Mouse (Mus musculus) MEL (cell line): ENCODE measurements around the gene Lect2. TPM values are rescaled to one million over a fixed set of nuclear protein-coding genes. Genes with fewer than 3 reads are reported as not detected.

Experiments used
- DNase-seq: peaks from one replicate; pipeline ENCODE4 v3.0.0; 2011; ENCODE audit warnings: low read depth, low spot score
- H3K27ac ChIP-seq: 2 replicates; pipeline ENCODE4 v1.5.1; 2012; ENCODE audit warnings: low read depth, mild to moderate bottlenecking, control low read depth, low read length, moderate library complexity; ENCODE audit not compliant: control insufficient read depth
- H3K27me3 ChIP-seq, 2 experiments: fragments of 150-350 bp in 1 of 2; sonication (generic) in 1 of 2; 2 replicates each; pipeline ENCODE4 v1.6.1; 2012; ENCODE audit warnings: low read length in 2 of 2, mild to moderate bottlenecking in 2 of 2, improper control_type of control experiment in 1 of 2, moderate library complexity in 1 of 2; ENCODE audit not compliant: insufficient read depth in 2 of 2, control insufficient read depth in 1 of 2
- H3K36me3 ChIP-seq, 2 experiments: 2 replicates each; pipeline ENCODE4 v1.6.1; 2012 to 2014; ENCODE audit warnings: low read length in 2 of 2, improper control_type of control experiment in 1 of 2, inconsistent platforms in 1 of 2, mild to moderate bottlenecking in 1 of 2; ENCODE audit not compliant: insufficient read depth in 2 of 2, control insufficient read depth in 1 of 2
- H3K4me1 ChIP-seq, 2 experiments: fragments of 150-350 bp in 1 of 2; sonication (generic) in 1 of 2; 2 replicates each; pipeline ENCODE4 v1.6.1; 2012; ENCODE audit warnings: low read length in 2 of 2, improper control_type of control experiment in 1 of 2, mild to moderate bottlenecking in 1 of 2; ENCODE audit not compliant: insufficient read depth in 2 of 2, control insufficient read depth in 1 of 2
- H3K4me3 ChIP-seq, 2 experiments: fragments of 150-350 bp in 1 of 2; sonication (generic) in 1 of 2; 2 replicates each; pipeline ENCODE4 v1.5.1; 2012; ENCODE audit warnings: low read depth in 2 of 2, low read length in 2 of 2, mild to moderate bottlenecking in 2 of 2, moderate library complexity in 2 of 2, control low read depth in 1 of 2, improper control_type of control experiment in 1 of 2; ENCODE audit not compliant: control insufficient read depth in 1 of 2, insufficient read depth in 1 of 2
- H3K79me2 ChIP-seq: 2 replicates; pipeline ENCODE4 v1.6.1; 2012; ENCODE audit warnings: mild to moderate bottlenecking, low read length, moderate library complexity; ENCODE audit not compliant: control insufficient read depth, poor library complexity, insufficient read depth
- H3K9ac ChIP-seq: 2 replicates; pipeline ENCODE4 v1.6.1; 2012; ENCODE audit warnings: low read depth, mild to moderate bottlenecking, control low read depth, low read length, moderate library complexity; ENCODE audit not compliant: control insufficient read depth, poor library complexity, severe bottlenecking
- H3K9me3 ChIP-seq: fragments of 150-350 bp; sonication (generic); replicated peaks from 2 replicates; pipeline ENCODE4 v1.6.1; 2012; ENCODE audit warnings: mild to moderate bottlenecking, low read length, improper control_type of control experiment, moderate library complexity; ENCODE audit not compliant: insufficient read depth
- BHLHE40 ChIP-seq: IDR thresholded peaks from 2 replicates; pipeline ENCODE4 v1.6.1; 2012; ENCODE audit warnings: low read depth, mild to moderate bottlenecking, inconsistent platforms, low read length, improper control_type of control experiment, borderline replicate concordance
- CHD1 ChIP-seq: IDR thresholded peaks from 2 replicates; pipeline ENCODE4 v1.6.1; 2012; ENCODE audit warnings: low read depth, mild to moderate bottlenecking, inconsistent platforms, low read length, improper control_type of control experiment
- CTCF ChIP-seq, 3 experiments: IDR thresholded peaks in 2 of 3; conservative IDR thresholded peaks in 1 of 3; 2 replicates each; pipeline ENCODE4 v1.5.1; 2011 to 2012; ENCODE audit warnings: low read length in 3 of 3, low read depth in 2 of 3, mild to moderate bottlenecking in 2 of 3, improper control_type of control experiment in 1 of 3, inconsistent platforms in 1 of 3, mixed read lengths in 1 of 3, moderate library complexity in 1 of 3; ENCODE audit not compliant: control insufficient read depth in 1 of 3, insufficient read depth in 1 of 3, poor library complexity in 1 of 3, severe bottlenecking in 1 of 3
- E2F4 ChIP-seq: IDR thresholded peaks from 2 replicates; pipeline ENCODE4 v1.6.1; 2011; ENCODE audit warnings: low read depth, low read length, improper control_type of control experiment, borderline replicate concordance
- EP300 ChIP-seq, 2 experiments: IDR thresholded peaks; 2 replicates each; pipeline ENCODE4 v1.6.1; 2011; ENCODE audit warnings: improper control_type of control experiment in 2 of 2, low read length in 2 of 2, low read depth in 1 of 2, mild to moderate bottlenecking in 1 of 2
- GATA1 ChIP-seq: IDR thresholded peaks from 2 replicates; pipeline ENCODE4 v1.6.1; 2011; ENCODE audit warnings: low read depth, low read length, improper control_type of control experiment
- HCFC1 ChIP-seq: IDR thresholded peaks from 2 replicates; pipeline ENCODE4 v1.6.1; 2012; ENCODE audit warnings: low read depth, mild to moderate bottlenecking, inconsistent platforms, low read length, improper control_type of control experiment, moderate library complexity
- JUND ChIP-seq: IDR thresholded peaks from 2 replicates; pipeline ENCODE4 v1.6.1; 2011; ENCODE audit warnings: low read depth, mild to moderate bottlenecking, improper control_type of control experiment, low read length
- KAT2A ChIP-seq: conservative IDR thresholded peaks from 2 replicates; pipeline ENCODE4 v1.6.1; 2012; ENCODE audit warnings: low read depth, low read length, improper control_type of control experiment, inconsistent platforms
- MAX ChIP-seq: IDR thresholded peaks from 2 replicates; pipeline ENCODE4 v1.6.1; 2011; ENCODE audit warnings: low read length, improper control_type of control experiment
- MXI1 ChIP-seq: IDR thresholded peaks from 2 replicates; pipeline ENCODE4 v1.6.1; 2011; ENCODE audit warnings: mild to moderate bottlenecking, low read depth, low read length, improper control_type of control experiment
- NRF1 ChIP-seq: IDR thresholded peaks from 2 replicates; pipeline ENCODE4 v1.6.1; 2014; ENCODE audit warnings: low read depth, mild to moderate bottlenecking, inconsistent platforms, low read length, improper control_type of control experiment, moderate library complexity; ENCODE audit not compliant: poor library complexity, insufficient read depth, severe bottlenecking
- POLR2A ChIP-seq, 2 experiments: IDR thresholded peaks; 2 replicates each; pipeline ENCODE4 v1.6.1; 2011 to 2012; ENCODE audit warnings: low read length in 2 of 2, mild to moderate bottlenecking in 2 of 2, control low read depth in 1 of 2, improper control_type of control experiment in 1 of 2, low read depth in 1 of 2, moderate library complexity in 1 of 2; ENCODE audit not compliant: control insufficient read depth in 1 of 2, insufficient read depth in 1 of 2, poor library complexity in 1 of 2
- POLR2AphosphoS5 ChIP-seq: IDR thresholded peaks from 2 replicates; pipeline ENCODE4 v1.6.1; 2012; ENCODE audit warnings: low read depth, borderline replicate concordance, mild to moderate bottlenecking, inconsistent platforms, low read length, moderate library complexity, mixed read lengths
- SMC3 ChIP-seq: IDR thresholded peaks from 2 replicates; pipeline ENCODE4 v1.6.1; 2011; ENCODE audit warnings: low read depth, low read length, improper control_type of control experiment
- TAL1 ChIP-seq: IDR thresholded peaks from 2 replicates; pipeline ENCODE4 v1.6.1; 2012; ENCODE audit warnings: mild to moderate bottlenecking, inconsistent platforms, low read length, moderate library complexity, mixed read lengths
- TBP ChIP-seq: IDR thresholded peaks from 2 replicates; pipeline ENCODE4 v1.8.0; 2011; ENCODE audit warnings: low read depth, low read length, improper control_type of control experiment
- USF1 ChIP-seq: IDR thresholded peaks from 2 replicates; pipeline ENCODE4 v1.6.1; 2014; ENCODE audit warnings: low read depth, mild to moderate bottlenecking, inconsistent platforms, low read length, improper control_type of control experiment, moderate library complexity
- ZC3H11A ChIP-seq: IDR thresholded peaks from 2 replicates; pipeline ENCODE4 v1.6.1; 2012; ENCODE audit warnings: low read depth, mild to moderate bottlenecking, inconsistent platforms, low read length, improper control_type of control experiment
- ZKSCAN1 ChIP-seq: IDR thresholded peaks from 2 replicates; pipeline ENCODE4 v1.6.1; 2012; ENCODE audit warnings: low read depth, mild to moderate bottlenecking, inconsistent platforms, low read length, improper control_type of control experiment, moderate library complexity
- ZMIZ1 ChIP-seq: IDR thresholded peaks from 2 replicates; pipeline ENCODE4 v1.6.1; 2012; ENCODE audit warnings: low read depth, mild to moderate bottlenecking, inconsistent platforms, low read length, improper control_type of control experiment, moderate library complexity
- polyA plus RNA-seq, 2 experiments: library from polyadenylated mRNA; stranded (reverse) in 1 of 2; unstranded in 1 of 2; fragments of >175 nt in 1 of 2; fragments of >200 nt in 1 of 2; gene quantifications; 2 replicates each; pipeline versions ENCODE4 v1.2.1 to v1.2.4; 2012; ENCODE audit warnings: low replicate concordance in 2 of 2, low read depth in 1 of 2; ENCODE audit not compliant: insufficient read length in 2 of 2, insufficient read depth in 1 of 2, missing spikeins in 1 of 2
- total RNA-seq: library from RNA; depleted of rRNA; stranded (reverse); fragments of 300-350 nt; gene quantifications from 2 replicates; pipeline ENCODE4 v1.2.3, GENCODE M21; 2012

The Lect2 gene
- total and polyA plus RNA-seq, 3 experiments = not detected

DNA sequence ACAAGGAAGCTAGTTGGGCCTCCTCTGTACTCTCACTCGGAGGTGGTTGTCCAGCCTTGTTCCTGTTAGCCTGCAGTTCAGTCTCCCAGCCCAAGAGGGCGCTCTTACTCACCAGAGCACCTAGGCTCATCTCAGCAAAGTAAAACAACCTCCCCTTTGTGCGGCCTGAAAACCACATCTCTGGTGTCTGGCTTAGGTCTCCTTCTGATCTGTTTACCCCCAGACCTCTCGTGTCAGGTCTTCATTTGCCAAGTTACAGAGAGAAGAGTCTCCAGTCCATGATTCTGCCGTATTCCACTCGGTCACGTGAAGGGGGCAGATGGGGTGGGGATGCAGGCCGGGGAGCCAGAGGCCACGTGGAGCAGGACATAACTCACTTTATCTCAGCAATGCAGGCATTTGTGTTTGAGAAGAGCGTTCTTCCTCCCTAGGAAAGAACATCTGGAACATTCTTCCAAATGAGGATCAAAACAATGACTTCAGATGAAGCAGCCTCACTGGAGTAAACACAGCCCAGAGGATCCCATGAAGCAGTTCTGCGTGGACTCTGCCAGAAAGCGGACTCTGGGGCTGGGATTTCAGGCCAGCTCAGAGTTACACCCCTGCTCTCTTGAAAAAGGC, 27.5 kb upstream of the Lect2 start:
- DNase-seq = no peak
- TF ChIP-seq JUND = no peak
- TF ChIP-seq CTCF (IDR thresholded peaks at IDR 0.05 in 2 of 3, conservative IDR thresholded peaks at IDR 0.05 in 1 of 3; ENCODE audit: control insufficient read depth in 1 of 3, insufficient read depth in 1 of 3, low read depth in 2 of 3, low read length in 3 of 3, poor library complexity in 1 of 3, severe bottlenecking in 1 of 3) = peak; percentile 1 to 24 (median 18); a peak in 3 of 6 replicates
- H3K9me3 ChIP-seq = no peaks in the 10 kb centered on the region

GRCm38 (mm10) chr13:56575074-56575473, 26.8 kb upstream of the Lect2 start:
- no peaks in the 10 kb centered on the region for H3K79me2 ChIP-seq
- H3K9me3 ChIP-seq = no peaks in the 10 kb centered on the region
- H3K4me1 ChIP-seq = no peaks in the 10 kb centered on the region
- H3K9ac ChIP-seq = no peak overlapping the region
- DNase-seq = no peak
- no peaks in the 10 kb centered on the region for H3K36me3 ChIP-seq
- no peak for TF ChIP-seq MXI1
- TF ChIP-seq POLR2A (IDR thresholded peaks at IDR 0.05; ENCODE audit: control insufficient read depth in 1 of 2, insufficient read depth in 1 of 2, low read depth in 1 of 2, low read length in 2 of 2, poor library complexity in 1 of 2) = no peak
- no peak for TF ChIP-seq TAL1
- no peak for TF ChIP-seq ZMIZ1
- no peak for TF ChIP-seq KAT2A
- TF ChIP-seq, all 39 proteins: peak for 0
- H3K27me3 ChIP-seq = no peaks in the 10 kb centered on the region
- no peak overlapping the region for H3K27ac ChIP-seq
- H3K4me3 ChIP-seq = no peak overlapping the region

More for the DNA sequence above, 27.5 kb upstream of the Lect2 start:
- Histone ChIP-seq H3K27ac (no peak overlapping the region), H3K9ac (no peak overlapping the region), H3K27me3 (no peaks in the 10 kb centered on the region), H3K4me3 (no peak overlapping the region), H3K36me3 (no peaks in the 10 kb centered on the region), H3K79me2 (no peaks in the 10 kb centered on the region), H3K4me1 (no peaks in the 10 kb centered on the region)

GRCm38 (mm10) chr13:56571645-56572044, 23.3 kb upstream of the Lect2 start:
- DNase-seq = no peak
- TF ChIP-seq BHLHE40 (no peak), EP300 (IDR thresholded peaks at IDR 0.05; ENCODE audit: low read depth in 1 of 2, low read length in 2 of 2) (no peak), TAL1 (no peak), MAX (no peak), ZC3H11A (no peak), GATA1 (no peak), E2F4 (no peak), TBP (no peak), NRF1 (no peak), ZKSCAN1 (no peak), USF1 (no peak), JUND (no peak), CHD1 (no peak), HCFC1 (no peak), SMC3 (no peak), POLR2A (IDR thresholded peaks at IDR 0.05; ENCODE audit: control insufficient read depth in 1 of 2, insufficient read depth in 1 of 2, low read depth in 1 of 2, low read length in 2 of 2, poor library complexity in 1 of 2) (no peak), POLR2AphosphoS5 (no peak)
- H3K4me1 ChIP-seq = no peaks in the 10 kb centered on the region
- no peaks in the 10 kb centered on the region for H3K9me3 ChIP-seq
- H3K9ac ChIP-seq = no peak overlapping the region
- no peaks in the 10 kb centered on the region for H3K36me3 ChIP-seq
- no peak overlapping the region for H3K4me3 ChIP-seq
- H3K79me2 ChIP-seq = no peaks in the 10 kb centered on the region
- H3K27me3 ChIP-seq = no peaks in the 10 kb centered on the region
- no peak overlapping the region for H3K27ac ChIP-seq
